Mouse (Mus musculus) neutrophil, adult 59 days (primary cell): ENCODE data around the gene Scgb1b12. TPM values are rescaled to one million over a fixed set of nuclear protein-coding genes. Genes with fewer than 3 reads are reported as not detected.

ENCODE experiments used
- total RNA-seq, 2 experiments: library from RNA; stranded (reverse); gene quantifications; 1 replicate in 1 of 2; 2 replicates in 1 of 2; pipeline ENCODE4 v1.2.4; 2023

Scgb1b12 gene
- total RNA-seq: not detected

DNA sequence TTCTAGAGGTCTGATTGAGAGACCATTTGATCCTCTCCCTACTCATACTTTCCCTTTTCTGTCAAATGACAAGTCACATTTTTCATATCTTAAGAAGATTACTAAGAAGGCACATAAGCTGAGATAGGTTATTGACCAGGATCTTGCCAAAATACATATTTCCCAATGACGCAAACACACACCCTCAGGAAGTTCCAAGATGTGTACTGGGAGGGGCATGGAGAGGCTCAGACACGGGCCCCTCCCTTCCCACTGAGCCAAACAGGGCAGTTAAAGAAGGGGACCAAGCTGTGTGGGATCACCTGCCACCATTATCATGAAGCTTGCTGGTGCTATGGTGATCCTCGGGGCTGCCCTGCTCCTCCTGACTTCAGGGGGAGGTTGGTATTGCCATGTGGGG is at the start of gene Scgb1b12:
Gene Scgb1b12, plus strand, starts transcription at position 301 of the 400 bp plus-strand sequence.

DNA sequence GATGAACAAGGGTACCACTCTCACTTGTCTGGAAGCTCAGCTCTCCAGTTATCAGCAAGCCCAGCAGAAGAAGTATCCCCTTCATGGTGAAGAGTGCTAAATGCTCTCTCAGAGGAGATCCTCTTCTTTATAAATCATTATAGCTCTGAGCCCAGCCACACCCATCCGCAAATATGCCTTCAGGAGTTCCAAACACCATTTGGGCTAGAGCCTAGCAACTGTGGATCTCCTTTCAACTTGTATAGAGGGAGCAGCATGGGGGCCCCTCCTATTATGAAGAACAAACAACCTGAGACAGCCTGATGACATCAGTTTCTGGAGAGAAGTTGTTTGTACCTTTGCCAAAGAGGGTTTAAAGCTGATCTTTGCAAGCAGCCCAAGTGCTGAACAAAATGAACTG is 6.8 kb upstream of the Scgb1b12 start, which contains the start of gene Scgb2b12:
Gene Scgb2b12, minus strand, starts transcription at position 101 of the 400 bp plus-strand sequence.

Other genes starting within 250 kb of the Scgb1b12 start
- gene Scgb1b10, start 233.3 kb upstream of the Scgb1b12 start, total RNA-seq: not detected
- not detected for gene Scgb2b11, start 123.0 kb upstream of the Scgb1b12 start, total RNA-seq
- gene Scgb1b11, start 111.3 kb upstream of the Scgb1b12 start, total RNA-seq: not detected
- gene Scgb2b12, start 6.9 kb upstream of the Scgb1b12 start, total RNA-seq: not detected
- gene Scgb1b29, start 107.4 kb downstream of the Scgb1b12 start, total RNA-seq: not detected